Mouse (Mus musculus) MN1 (cell line): Measurements from ENCODE around the gene Rxfp4.

Experiments
- DNase-seq: peaks from one replicate; pipeline ENCODE4 v3.0.0-alpha.2; 2016; ENCODE audit warnings: low spot score

The Rxfp4 gene

GRCm38 (mm10) chr3:88628766-88629165 is 24.2 kb downstream of the Rxfp4 start:
- no peak for DNase-seq

DNA sequence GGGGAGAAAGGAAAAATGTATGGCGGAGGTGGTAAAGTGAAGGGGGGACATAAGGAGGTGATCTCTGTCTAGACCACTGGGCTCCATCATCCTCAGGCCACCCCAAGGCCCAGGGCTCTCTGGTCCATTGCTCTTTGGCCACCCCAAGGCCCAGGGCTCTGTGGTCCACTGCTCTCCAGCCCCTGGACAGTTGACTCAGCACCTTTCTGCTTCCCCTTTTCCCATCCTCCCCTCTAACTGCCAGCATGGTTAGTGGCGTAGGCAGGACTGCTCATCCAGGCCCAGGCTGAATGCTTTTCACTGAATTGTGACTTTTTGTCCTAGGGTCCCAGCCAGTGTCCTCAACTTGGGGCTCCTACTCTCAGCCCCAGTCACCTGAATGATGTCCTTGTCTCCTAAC is 25.4 kb downstream of the Rxfp4 start:
- DNase-seq = no peak

DNA sequence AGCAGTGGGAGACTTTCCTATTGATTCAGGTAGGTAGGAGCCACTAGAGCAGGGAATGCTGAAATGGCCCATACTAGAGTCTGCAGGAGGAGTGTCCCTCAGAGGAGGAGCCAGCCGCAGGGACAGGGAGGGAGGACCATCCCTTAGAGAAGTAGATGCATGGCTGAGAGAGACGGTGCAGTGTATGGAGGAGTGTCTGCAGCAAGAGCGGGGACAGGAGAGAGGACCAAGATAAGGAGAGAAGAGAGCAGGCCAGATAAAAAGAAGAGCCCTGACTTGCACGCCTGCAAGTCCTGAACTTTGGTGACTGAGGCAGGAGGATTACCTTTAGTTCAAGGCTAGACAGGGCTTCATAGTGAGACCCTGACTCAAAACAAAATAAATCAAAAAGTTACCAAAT is 25.8 kb downstream of the Rxfp4 start:
- no peak for DNase-seq

GRCm38 (mm10) chr3:88626316-88626715 is 26.6 kb downstream of the Rxfp4 start:
- no peak for DNase-seq

DNA sequence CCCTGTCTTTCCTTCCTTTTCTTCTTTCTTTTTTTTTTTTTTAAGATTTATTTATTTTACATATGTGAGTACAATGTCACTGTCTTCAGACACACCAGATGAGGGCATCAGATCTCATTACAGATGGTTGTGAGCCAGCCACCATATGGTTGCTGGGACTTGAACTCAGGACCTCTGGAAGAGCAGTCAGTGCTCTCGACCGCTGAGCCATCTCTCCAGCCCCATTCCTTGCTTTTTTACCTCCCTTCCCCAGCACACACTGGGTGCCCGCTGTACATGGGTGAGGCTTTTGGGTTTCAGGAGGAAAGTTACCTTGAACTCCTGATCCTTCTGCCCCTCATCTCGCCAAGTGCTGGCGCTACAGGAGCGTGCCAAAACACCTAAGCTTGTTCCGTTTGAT is 27.4 kb downstream of the Rxfp4 start:
- DNase-seq = no peak

DNA sequence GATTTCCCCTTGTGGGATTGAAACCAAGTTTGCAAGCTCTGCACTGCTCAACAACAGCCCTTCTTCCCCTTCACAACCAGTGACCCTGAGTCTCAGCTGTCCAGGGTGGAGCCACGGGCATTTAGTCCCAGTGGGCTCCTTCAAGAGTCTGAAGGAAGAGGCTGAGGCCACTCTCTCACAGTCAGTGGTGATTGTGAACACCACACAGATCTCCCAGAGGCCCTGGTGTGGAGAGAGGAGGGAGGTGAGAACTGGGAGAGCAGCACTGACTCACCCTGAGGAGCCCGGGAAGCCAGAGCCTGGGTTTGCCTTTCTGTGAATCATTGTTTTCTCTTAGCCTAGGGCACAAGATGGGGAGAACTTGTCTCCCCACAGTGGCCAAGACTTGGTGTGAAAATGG is 28.0 kb downstream of the Rxfp4 start:
- DNase-seq = peak; percentile 76

DNA sequence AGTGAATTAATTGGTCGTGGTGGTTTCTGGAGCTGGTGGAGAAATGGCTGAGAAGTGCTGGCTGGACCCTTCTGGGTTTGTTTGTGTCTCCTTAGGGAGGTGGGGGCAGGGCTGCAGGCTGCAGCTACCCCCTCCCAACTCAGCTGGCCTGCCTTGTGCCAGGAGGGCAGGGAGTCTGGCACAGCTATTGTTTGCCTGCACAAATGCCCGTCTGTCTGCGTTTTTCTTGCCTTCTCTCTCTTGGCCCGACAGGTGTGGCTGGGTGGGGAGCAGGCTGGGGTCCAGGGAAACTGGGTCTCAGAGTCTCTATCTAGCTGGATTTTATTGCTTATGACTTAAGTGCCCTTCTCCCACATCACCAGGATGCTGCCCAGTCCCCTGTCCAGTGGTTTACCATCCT is 28.6 kb downstream of the Rxfp4 start:
- DNase-seq = no peak

DNA sequence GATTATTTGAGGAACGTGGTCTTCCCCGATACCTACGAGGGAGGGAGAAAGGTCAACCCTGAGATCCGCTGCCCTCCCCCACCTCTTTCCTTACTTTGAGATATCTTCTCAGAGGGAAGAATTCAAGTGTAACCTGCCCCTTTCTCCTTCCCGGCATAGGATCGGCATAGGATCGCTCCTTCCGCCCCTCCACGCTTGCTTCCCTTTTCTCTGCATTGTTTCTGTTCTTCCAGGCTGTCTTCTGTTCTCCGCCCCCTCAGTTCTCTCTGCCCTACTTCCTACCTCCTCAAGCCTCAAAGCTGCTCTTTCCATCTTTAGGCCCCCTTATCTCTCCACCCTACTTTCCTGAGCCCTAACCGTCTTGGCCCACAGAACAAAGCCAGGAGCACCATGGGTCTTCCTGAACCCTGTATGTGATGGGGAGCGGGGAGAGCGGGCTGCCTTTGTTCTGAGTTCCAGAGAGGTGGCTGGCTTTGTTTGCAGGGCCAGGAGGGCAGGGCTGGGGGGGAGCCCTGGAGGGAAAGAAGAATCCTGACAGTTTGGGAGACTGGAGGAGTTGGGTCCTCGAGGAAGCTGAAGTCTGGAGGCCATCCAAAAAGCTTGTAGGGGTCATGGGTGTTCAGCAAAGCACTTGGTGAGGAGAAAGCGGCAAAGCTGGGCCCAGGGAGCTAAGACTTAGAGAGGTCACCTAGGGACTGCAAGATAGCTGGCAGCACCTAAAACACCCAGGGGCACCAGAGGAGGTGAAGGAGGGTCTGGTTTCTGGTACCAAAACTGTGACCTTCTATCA is 29.4 kb downstream of the Rxfp4 start:
- no peak for DNase-seq

DNA sequence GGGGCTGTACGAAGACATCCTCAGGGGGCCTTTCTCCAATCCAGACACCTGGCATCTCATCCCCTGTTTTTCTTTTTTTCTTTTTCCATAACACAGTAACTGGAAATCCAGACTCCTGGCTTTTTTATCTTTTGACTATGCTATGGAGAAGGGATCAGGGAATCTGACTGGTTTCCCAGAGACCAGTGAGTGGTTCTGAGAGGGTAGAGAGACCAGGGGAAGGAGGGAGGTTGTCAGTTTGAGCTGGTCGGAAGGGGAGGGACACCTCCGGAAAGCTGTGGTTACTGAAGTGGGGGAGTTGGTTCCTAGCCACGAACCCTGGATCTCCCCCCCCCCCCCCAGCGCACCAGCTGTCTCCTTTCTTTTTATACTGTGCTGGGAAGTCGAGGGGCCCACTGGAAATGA is 30.0 kb downstream of the Rxfp4 start:
- peak; percentile 58 for DNase-seq

GRCm38 (mm10) chr3:88622113-88622940 is 30.6 kb downstream of the Rxfp4 start:
- peak; percentile 50 for DNase-seq

DNA sequence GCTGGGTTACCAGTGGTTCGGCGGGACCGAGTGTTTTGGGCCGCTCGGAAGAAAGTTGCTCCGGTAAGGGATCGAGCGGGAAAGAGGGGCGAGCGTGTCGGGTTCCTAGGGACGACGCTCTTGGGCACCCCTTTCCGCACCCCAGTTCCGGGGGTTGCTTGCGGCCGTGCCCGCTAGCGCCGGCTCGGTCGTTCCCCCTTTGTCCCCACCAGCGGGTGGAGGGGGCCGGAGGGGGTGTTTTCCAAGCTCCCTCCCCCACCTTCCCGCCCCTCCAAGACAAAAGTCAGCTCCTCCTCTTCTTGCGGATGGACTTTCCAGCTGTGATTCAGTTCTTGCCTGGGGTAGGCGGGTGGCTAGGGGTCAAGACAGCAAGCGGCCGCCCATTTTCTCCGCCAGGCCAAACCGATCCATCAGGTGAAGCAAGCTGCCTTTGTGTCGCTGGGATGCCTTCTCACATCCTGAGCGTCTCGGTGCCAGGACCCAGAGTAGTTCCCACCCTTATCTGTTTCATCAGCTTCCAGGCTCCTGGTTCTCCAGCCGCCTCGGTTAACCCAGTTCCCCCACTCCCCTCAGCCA is 31.3 kb downstream of the Rxfp4 start:
- peak; percentile 64 for DNase-seq

DNA sequence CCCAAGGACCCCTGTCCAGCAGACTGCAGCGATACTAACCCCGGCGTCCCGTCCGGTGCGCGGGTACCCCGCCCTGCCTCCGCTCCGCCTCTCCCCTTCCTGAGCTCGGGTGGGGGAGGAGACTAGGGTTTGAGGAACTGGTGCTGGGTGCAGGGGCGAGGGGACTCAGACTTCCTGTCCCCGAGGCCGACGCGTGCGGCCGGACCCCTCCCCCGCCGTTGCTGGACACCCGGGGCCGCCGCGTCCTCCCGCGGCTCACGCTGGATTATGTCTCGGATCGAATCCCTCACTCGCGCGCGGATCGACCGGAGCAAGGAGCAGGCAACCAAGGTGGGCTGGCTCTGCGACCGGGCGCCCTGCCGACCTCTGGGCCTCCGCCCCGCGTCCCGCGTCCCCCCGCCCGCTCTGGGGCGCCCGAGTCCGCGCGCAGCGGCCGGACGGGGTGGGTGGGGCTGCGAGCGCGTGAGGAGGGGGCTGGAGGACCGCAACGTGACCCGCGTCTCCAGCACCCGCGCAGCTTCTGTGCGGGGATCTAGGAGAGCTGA is 31.9 kb downstream of the Rxfp4 start:
- peak; percentile 61 for DNase-seq

DNA sequence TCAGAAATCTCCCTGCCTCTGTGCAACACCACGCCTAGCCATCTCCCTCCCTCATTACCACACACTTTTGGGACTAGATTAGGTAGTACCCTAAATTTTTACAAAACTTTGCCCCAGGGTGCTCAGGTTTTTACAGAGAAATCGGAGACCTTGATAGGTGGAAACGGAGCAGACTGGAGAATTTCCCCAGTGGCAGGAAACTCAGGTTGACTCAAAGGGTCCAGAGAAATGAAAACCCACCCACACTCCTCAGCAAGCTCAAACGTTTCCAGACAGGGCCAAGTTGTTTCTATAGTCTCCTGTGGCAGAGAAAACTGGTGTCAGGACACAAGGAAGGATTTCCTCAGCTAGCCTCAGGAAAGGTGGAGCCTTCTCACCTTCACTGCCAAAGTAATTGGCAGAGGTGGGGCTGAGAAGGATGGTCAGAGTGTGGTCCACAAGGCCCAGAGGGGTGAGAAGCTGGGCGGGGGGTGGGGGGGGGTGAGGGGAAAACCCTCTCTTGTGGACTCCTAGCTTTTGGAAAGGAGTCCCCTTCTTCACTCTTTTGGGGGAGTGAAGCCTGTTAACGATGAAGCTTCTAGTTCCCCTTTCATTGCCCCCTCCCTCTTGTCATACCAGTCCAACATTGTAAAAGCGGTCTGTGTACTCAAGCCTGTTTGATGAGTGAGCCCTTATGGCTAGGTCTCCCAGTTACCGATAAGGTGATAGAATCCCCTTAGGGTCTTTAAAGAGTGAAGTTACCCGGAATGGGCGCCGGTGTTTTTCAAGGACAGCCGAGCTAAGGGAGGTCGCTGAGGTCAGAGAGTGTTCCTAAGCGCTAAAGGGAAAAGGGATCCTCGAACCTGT is 32.6 kb downstream of the Rxfp4 start:
- peak; percentile 40 for DNase-seq

GRCm38 (mm10) chr3:88619113-88620097 is 33.5 kb downstream of the Rxfp4 start:
- peak; percentile 40 for DNase-seq

DNA sequence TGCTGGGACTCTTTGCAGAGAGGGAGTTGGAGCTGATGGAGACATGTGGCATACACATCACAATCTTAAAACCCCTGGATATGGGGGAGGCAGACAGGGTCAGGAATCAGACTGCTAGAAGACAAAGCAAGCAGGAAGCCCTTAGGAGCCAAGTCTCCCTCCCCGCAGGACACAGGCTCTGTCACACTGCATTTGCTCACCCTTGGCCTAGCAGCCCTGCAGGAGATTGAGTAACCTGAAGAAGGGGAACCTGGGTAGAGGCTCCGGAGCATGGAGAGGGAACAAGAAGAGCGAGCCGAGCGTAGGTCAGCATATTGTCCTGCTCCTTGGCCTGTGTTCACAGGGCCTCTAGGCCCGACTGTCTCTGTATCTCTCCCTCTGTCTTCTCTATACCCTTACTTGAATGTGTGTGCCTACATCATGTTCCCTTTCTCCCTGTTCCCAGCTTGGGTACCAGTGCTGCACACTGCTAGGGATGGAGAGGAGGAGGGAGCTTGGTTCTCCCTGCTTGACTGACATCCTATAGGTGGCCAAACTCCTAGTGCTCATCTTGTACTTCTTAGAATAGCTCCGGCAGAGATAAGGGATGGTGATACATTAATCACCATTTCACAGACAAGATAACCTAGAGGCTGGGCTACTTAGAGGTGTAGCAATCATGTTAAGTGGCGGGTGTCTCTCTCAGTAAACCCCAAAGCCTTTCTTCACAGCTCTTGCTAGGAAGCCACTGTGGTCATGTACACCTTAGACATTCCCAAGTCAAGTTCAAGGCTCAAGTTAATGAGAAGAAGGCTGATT is 34.7 kb downstream of the Rxfp4 start:
- DNase-seq = no peak

- DNase-seq = no peak
These were observed 35.9 kb downstream of the Rxfp4 start for GRCm38 (mm10) chr3:88616951-88617500.

GRCm38 (mm10) chr3:88615902-88616391 is 37.0 kb downstream of the Rxfp4 start:
- peak; percentile 96 for DNase-seq

DNA sequence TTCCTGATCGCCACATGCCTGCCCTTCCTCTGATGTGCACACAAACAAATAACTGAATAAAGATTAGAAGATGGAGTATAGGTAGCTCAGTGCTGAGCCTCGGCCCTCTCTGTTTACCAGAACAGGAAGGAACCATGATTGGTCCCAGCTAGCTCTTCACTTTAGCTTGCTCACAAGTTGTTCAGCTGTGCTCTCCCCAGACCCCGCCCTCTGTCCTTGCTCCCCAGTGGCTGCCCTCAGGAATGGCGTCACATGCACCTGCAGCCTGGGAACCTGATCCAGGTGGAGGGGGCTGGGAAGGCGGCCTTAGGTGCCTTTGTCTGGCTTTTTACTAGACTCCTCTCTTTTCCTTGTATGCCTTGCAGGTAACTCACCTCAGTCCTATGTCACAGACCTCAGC is 37.8 kb downstream of the Rxfp4 start:
- DNase-seq = peak; percentile 53

DNA sequence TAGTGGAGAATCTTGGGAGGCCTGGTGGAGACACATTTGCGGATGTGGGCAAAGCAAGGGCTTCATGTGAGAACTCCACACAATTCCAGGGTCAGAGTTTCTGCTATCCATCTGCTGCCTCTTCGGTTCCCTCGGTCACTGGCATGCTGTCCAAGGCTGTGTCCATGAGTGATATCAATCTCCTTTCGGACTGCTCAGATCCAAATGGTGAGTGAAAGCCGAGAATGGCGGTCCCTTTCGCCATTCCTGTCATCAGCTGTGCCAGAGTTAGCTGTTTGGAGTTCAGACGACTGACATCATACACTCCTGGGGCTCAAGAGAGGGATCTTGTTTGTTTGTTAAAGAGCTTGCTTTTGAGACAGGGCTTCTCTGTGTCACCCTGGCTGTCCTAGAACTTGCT is 38.5 kb downstream of the Rxfp4 start:
- DNase-seq = no peak
